Mouse (Mus musculus): ENCODE measurements around the gene Epha5. TPM values are rescaled to one million over a fixed set of nuclear protein-coding genes. Genes with fewer than 3 reads are reported as not detected.

The Epha5 gene
- total and polyA plus RNA-seq, 2 experiments from 2014 or later, result 53.9 to 61.3 TPM

GRCm38 (mm10) chr5:84415961-84416821, 991 bp downstream of the Epha5 start:
- H3K27me3 ChIP-seq (ENCODE audit: insufficient read depth, low read length), result no peaks in the 10 kb centered on the region
- H3K9ac ChIP-seq (replicated peaks; ENCODE audit: low read length, poor library complexity, severe bottlenecking), result peak overlapping the region; percentile 70
- peak overlapping the region; percentile 82 for H3K4me2 ChIP-seq (ENCODE audit: low read depth, low read length, poor library complexity, severe bottlenecking)
- under 1% methylated on average over 45 of the region's 45 CpGs for WGBS
- peak; percentile 29; the same call in 1 of the 2 replicates for TF ChIP-seq CTCF (IDR thresholded peaks at IDR 0.05)
- no peaks in the 10 kb centered on the region for H3K9me3 ChIP-seq (ENCODE audit: low read length)
- peak overlapping the region; percentile 64 for H3K4me3 ChIP-seq (ENCODE audit: low read depth, low read length)
- H3K36me3 ChIP-seq (ENCODE audit: insufficient read depth, low read length), result no peaks in the 10 kb centered on the region
- ATAC-seq (ENCODE audit: low FRiP score) (peak; percentile 26), DNase-seq (ENCODE audit: low spot score) (peak; percentile 37)
- H3K4me1 ChIP-seq (ENCODE audit: insufficient read depth, low read length), result 0 out of 2 replicates have a peak, but pooled peaks cover 3% of the 10 kb centered on the region
- H3K27ac ChIP-seq (ENCODE audit: low read depth, low read length), result peak overlapping the region; percentile 77

DNA sequence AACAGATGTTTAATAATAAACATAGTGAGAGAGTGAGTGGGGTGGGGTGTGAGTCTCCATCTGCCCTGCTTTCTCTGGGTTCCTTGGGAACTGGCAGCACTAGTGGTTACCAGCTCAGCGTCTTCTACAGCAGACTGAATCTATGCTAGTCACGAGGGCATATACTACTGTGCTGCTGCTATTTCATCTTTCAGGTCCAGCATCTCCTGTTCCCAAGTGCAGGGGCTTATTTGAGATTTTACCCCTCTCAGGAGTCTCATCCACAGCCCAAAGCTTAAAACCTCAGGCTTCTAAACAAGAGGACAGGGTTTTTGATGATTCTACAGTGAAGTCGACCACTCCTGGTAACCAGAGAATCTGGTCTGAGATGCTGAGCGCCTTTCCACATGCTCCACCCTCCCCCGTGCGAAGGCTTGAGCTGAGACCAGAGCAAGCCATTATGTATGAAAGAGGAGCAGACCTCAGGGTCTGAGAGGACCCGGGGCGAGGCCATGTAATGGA, 2.2 kb downstream of the Epha5 start:
- no peaks in the 10 kb centered on the region for H3K9me3 ChIP-seq (ENCODE audit: low read length)
- no peak for TF ChIP-seq CTCF (IDR thresholded peaks at IDR 0.05)
- 7% methylated on average over 8 of the region's 8 CpGs for WGBS
- DNase-seq (ENCODE audit: low spot score), result peak; percentile 52
- peak overlapping the region; percentile 70 for H3K9ac ChIP-seq (replicated peaks; ENCODE audit: low read length, poor library complexity, severe bottlenecking)
- H3K4me1 ChIP-seq (ENCODE audit: insufficient read depth, low read length), result 0 out of 2 replicates have a peak, but pooled peaks cover 3% of the 10 kb centered on the region
- no peaks in the 10 kb centered on the region for H3K27me3 ChIP-seq (ENCODE audit: insufficient read depth, low read length)
- no peaks in the 10 kb centered on the region for H3K36me3 ChIP-seq (ENCODE audit: insufficient read depth, low read length)
- ATAC-seq (ENCODE audit: low FRiP score), result 0 out of 2 replicates have a peak, but pooled peaks have one; percentile 13
- peak overlapping the region; percentile 62 for H3K27ac ChIP-seq (ENCODE audit: low read depth, low read length)
- H3K4me2 ChIP-seq (ENCODE audit: low read depth, low read length, poor library complexity, severe bottlenecking), result peak overlapping the region; percentile 82
- peak overlapping the region; percentile 64 for H3K4me3 ChIP-seq (ENCODE audit: low read depth, low read length)

DNA sequence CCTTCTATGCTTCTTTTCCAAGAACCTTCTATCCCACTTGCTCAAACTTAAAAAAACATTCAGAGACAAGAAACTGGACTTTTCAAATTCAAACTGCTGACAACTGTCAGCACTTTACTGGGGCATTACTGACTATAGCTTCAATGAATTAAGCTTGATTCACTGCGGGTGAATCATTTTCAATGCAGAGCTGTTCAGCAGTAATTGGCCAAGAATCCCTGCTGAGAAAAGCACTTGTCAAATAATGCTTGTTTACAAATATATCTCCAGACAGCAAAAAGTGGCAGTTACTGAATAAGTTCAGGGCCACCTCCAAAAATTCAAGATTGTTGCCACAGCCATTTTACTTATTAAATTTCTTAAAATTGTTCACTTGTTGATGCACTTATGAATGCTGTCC, 4.2 kb downstream of the Epha5 start:
- H3K36me3 ChIP-seq (ENCODE audit: insufficient read depth, low read length), result no peaks in the 10 kb centered on the region
- no peak for TF ChIP-seq CTCF (IDR thresholded peaks at IDR 0.05)
- 12% methylated on average over 1 of the region's 1 CpGs for WGBS
- peak overlapping the region; percentile 13; the same call in 1 of the 2 replicates for H3K4me3 ChIP-seq (ENCODE audit: low read depth, low read length)
- peak; percentile 49 for DNase-seq (ENCODE audit: low spot score)
- H3K27ac ChIP-seq (ENCODE audit: low read depth, low read length), result no peak overlapping the region
- 0 out of 2 replicates have a peak, but pooled peaks cover 3% of the 10 kb centered on the region for H3K4me1 ChIP-seq (ENCODE audit: insufficient read depth, low read length)
- peak overlapping the region; percentile 29 for H3K4me2 ChIP-seq (ENCODE audit: low read depth, low read length, poor library complexity, severe bottlenecking)
- no peak overlapping the region for H3K9ac ChIP-seq (replicated peaks; ENCODE audit: low read length, poor library complexity, severe bottlenecking)
- ATAC-seq (ENCODE audit: low FRiP score), result no peak
- H3K27me3 ChIP-seq (ENCODE audit: insufficient read depth, low read length), result no peaks in the 10 kb centered on the region
- no peaks in the 10 kb centered on the region for H3K9me3 ChIP-seq (ENCODE audit: low read length)

GRCm38 (mm10) chr5:84408370-84408769, 8.8 kb downstream of the Epha5 start:
- 59% methylated on average over 2 of the region's 2 CpGs for WGBS

GRCm38 (mm10) chr5:84397085-84397484, 20.1 kb downstream of the Epha5 start:
- no peak overlapping the region for H3K27ac ChIP-seq (ENCODE audit: low read depth, low read length)
- TF ChIP-seq CTCF (IDR thresholded peaks at IDR 0.05), result no peak
- 71% methylated on average over 1 of the region's 1 CpGs for WGBS

More at GRCm38 (mm10) chr5:84408370-84408769, 8.8 kb downstream of the Epha5 start:
- Histone ChIP-seq H3K4me2 (ENCODE audit: low read depth, low read length, poor library complexity, severe bottlenecking) (no peak overlapping the region), H3K9me3 (ENCODE audit: low read length) (no peaks in the 10 kb centered on the region), H3K27me3 (ENCODE audit: insufficient read depth, low read length) (no peaks in the 10 kb centered on the region), H3K4me1 (ENCODE audit: insufficient read depth, low read length) (no peaks in the 10 kb centered on the region), H3K9ac (replicated peaks; ENCODE audit: low read length, poor library complexity, severe bottlenecking) (no peak overlapping the region), H3K4me3 (ENCODE audit: low read depth, low read length) (no peak overlapping the region), H3K27ac (ENCODE audit: low read depth, low read length) (no peak overlapping the region), H3K36me3 (ENCODE audit: insufficient read depth, low read length) (no peaks in the 10 kb centered on the region)
- no peak for TF ChIP-seq CTCF (IDR thresholded peaks at IDR 0.05)
- peak; percentile 55 for DNase-seq (ENCODE audit: low spot score)
- ATAC-seq (ENCODE audit: low FRiP score), result no peak

GRCm38 (mm10) chr5:84365334-84365733, 51.8 kb downstream of the Epha5 start:
- no peak overlapping the region for H3K27ac ChIP-seq (ENCODE audit: low read depth, low read length)
- H3K4me3 ChIP-seq (ENCODE audit: low read depth, low read length), result no peak overlapping the region
- no peak overlapping the region for H3K9ac ChIP-seq (replicated peaks; ENCODE audit: low read length, poor library complexity, severe bottlenecking)
- no peaks in the 10 kb centered on the region for H3K36me3 ChIP-seq (ENCODE audit: insufficient read depth, low read length)
- H3K9me3 ChIP-seq (ENCODE audit: low read length), result no peaks in the 10 kb centered on the region
- no peak for ATAC-seq (ENCODE audit: low FRiP score)
- WGBS, result 41% methylated on average over 4 of the region's 5 CpGs
- TF ChIP-seq CTCF (IDR thresholded peaks at IDR 0.05), result no peak
- no peak overlapping the region for H3K4me2 ChIP-seq (ENCODE audit: low read depth, low read length, poor library complexity, severe bottlenecking)
- H3K27me3 ChIP-seq (ENCODE audit: insufficient read depth, low read length), result no peaks in the 10 kb centered on the region
- no peak for DNase-seq (ENCODE audit: low spot score)
- H3K4me1 ChIP-seq (ENCODE audit: insufficient read depth, low read length), result no peaks in the 10 kb centered on the region

More at GRCm38 (mm10) chr5:84397085-84397484, 20.1 kb downstream of the Epha5 start:
- no peaks in the 10 kb centered on the region for H3K9me3 ChIP-seq (ENCODE audit: low read length)
- H3K4me3 ChIP-seq (ENCODE audit: low read depth, low read length), result no peak overlapping the region
- ATAC-seq (ENCODE audit: low FRiP score), result no peak
- H3K36me3 ChIP-seq (ENCODE audit: insufficient read depth, low read length), result no peaks in the 10 kb centered on the region
- no peaks in the 10 kb centered on the region for H3K27me3 ChIP-seq (ENCODE audit: insufficient read depth, low read length)
- H3K4me2 ChIP-seq (ENCODE audit: low read depth, low read length, poor library complexity, severe bottlenecking), result no peak overlapping the region
- DNase-seq (ENCODE audit: low spot score), result no peak
- no peaks in the 10 kb centered on the region for H3K4me1 ChIP-seq (ENCODE audit: insufficient read depth, low read length)
- no peak overlapping the region for H3K9ac ChIP-seq (replicated peaks; ENCODE audit: low read length, poor library complexity, severe bottlenecking)

All from midbrain, postnatal 0 days (tissue).